In the genomic region with DNA sequence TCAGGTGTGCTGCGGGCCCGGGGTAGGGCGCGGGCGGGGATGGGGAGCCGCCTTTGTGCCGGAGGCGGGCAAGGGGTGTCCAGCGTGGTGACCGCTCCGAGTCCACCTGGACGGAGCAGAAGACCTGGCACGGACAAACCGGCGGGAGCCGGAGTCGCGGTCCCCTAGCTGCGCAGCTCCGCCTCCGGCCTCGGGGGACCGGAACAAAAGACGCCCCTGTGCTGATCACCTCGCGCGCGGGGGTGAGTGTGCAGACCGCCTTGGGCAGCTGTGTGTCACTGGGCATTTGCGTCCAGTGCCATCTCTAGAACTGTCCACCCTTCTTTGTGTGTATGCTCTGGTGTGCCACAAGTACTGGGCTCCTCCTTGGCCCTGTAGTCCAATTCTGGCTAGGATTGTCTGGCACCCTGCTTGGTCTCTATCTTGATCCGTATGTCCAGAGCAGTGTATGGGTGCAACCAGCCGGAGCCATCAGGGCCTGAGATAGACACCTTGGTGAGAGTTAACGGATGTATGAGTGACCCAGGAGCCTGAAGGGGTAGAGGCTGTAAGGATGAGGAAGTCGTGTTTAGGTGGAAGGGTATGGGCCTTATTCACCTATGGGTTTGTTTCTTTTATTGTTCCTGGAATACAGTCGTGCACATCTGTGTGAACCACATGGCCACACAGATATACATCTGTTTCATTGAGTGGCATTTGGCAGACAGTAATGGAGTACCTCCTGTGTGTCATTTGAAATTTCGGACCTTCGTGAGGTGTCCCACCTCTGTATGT, we compare ENCODE assay signal across 8 mouse cellular contexts. TPM values are rescaled to one million over a fixed set of nuclear protein-coding genes. Genes with fewer than 3 reads are reported as not detected.
DNase-seq lines count a peak whose midpoint lies in the region; ATAC-seq and TF ChIP-seq lines count a peak whose summit lies in the region.

No protein-coding gene starts in this region.

- H3K79me3 ChIP-seq in C2C12 (ENCODE audit: low read depth), result peaks cover 45% of the 10 kb centered on the region

- TF ChIP-seq POLR2A in cortical plate, adult 2 months (IDR thresholded peaks at IDR 0.05; ENCODE audit: extremely low read depth, insufficient read depth, low read length), result no peak
- TF ChIP-seq POLR2A in limb, embryonic 14.5 days (IDR thresholded peaks at IDR 0.05; ENCODE audit: borderline replicate concordance, extremely low read depth, insufficient read depth, insufficient read length), result no peak

- H3ac ChIP-seq in C2C12 (ENCODE audit: control insufficient read depth, insufficient read length, low read depth), result peak overlapping the region; percentile 70

- peak overlapping the region; percentile 85 for H3K4me3 ChIP-seq in C2C12 (ENCODE audit: insufficient read depth, poor library complexity, severe bottlenecking)
- H3K4me3 ChIP-seq in cortical plate, adult 2 months (ENCODE audit: insufficient read depth, low read length), result peak overlapping the region; percentile 99
- peak overlapping the region; percentile 81 for H3K4me3 ChIP-seq in heart, embryonic 16.5 days (ENCODE audit: low read length)
- H3K4me3 ChIP-seq in limb, embryonic 14.5 days (replicated peaks; ENCODE audit: low read length), result peak overlapping the region; percentile 88
- H3K4me3 ChIP-seq in midbrain, embryonic 11.5 days (ENCODE audit: low read depth, low read length), result peak overlapping the region; percentile 92

- TF ChIP-seq CTCF in C2C12 (IDR thresholded peaks at IDR 0.05; ENCODE audit: control insufficient read depth, insufficient read depth, insufficient read length), result no peak
- TF ChIP-seq CTCF in cortical plate, adult 2 months (IDR thresholded peaks at IDR 0.05; ENCODE audit: extremely low read depth, insufficient read depth, low read length), result no peak

- H3K9me3 ChIP-seq in heart, embryonic 16.5 days (replicated peaks; ENCODE audit: control insufficient read depth, low read length), result no peaks in the 10 kb centered on the region
- no peaks in the 10 kb centered on the region for H3K9me3 ChIP-seq in limb, embryonic 14.5 days (ENCODE audit: control insufficient read depth, low read length)
- no peaks in the 10 kb centered on the region for H3K9me3 ChIP-seq in midbrain, embryonic 11.5 days (ENCODE audit: control insufficient read depth, low read length)

- H3K4me2 ChIP-seq in heart, embryonic 16.5 days (ENCODE audit: low read depth, low read length), result peak overlapping the region; percentile 93
- peak overlapping the region; percentile 96 for H3K4me2 ChIP-seq in limb, embryonic 14.5 days (replicated peaks; ENCODE audit: low read depth, low read length, severe bottlenecking)
- peak overlapping the region; percentile 99 for H3K4me2 ChIP-seq in midbrain, embryonic 11.5 days

- peak overlapping the region; percentile 95 for H3K27ac ChIP-seq in cortical plate, adult 2 months (ENCODE audit: insufficient read depth, low read length)
- H3K27ac ChIP-seq in heart, embryonic 16.5 days (ENCODE audit: low read length), result peak overlapping the region; percentile 97
- peak overlapping the region; percentile 89; the same call in 1 of the 2 replicates for H3K27ac ChIP-seq in limb, embryonic 14.5 days (replicated peaks; ENCODE audit: low read depth, low read length)
- H3K27ac ChIP-seq in midbrain, embryonic 11.5 days (ENCODE audit: low read depth, low read length), result peak overlapping the region; percentile 96

- peaks cover 8% of the 10 kb centered on the region for H3K4me1 ChIP-seq in cortical plate, adult 2 months (ENCODE audit: control insufficient read depth, insufficient read depth, low read length)
- H3K4me1 ChIP-seq in heart, embryonic 16.5 days (ENCODE audit: control insufficient read depth, insufficient read depth, low read length), result peaks cover 39% of the 10 kb centered on the region
- peaks cover 25% of the 10 kb centered on the region for H3K4me1 ChIP-seq in limb, embryonic 14.5 days (ENCODE audit: control insufficient read depth, insufficient read depth, low read length)
- peaks cover 26% of the 10 kb centered on the region for H3K4me1 ChIP-seq in midbrain, embryonic 11.5 days (ENCODE audit: control insufficient read depth, insufficient read depth, low read length)

- H3K36me3 ChIP-seq in C2C12 (ENCODE audit: control insufficient read depth, insufficient read depth), result peaks cover 31% of the 10 kb centered on the region
- peaks cover 20% of the 10 kb centered on the region; the same call in 1 of the 2 replicates for H3K36me3 ChIP-seq in heart, embryonic 16.5 days (ENCODE audit: control insufficient read depth, insufficient read depth)
- peaks cover 27% of the 10 kb centered on the region for H3K36me3 ChIP-seq in limb, embryonic 14.5 days (ENCODE audit: control insufficient read depth, insufficient read depth, low read length)
- peaks cover 15% of the 10 kb centered on the region for H3K36me3 ChIP-seq in midbrain, embryonic 11.5 days (ENCODE audit: control insufficient read depth, insufficient read depth, low read length)

- peak; percentile 21 for ATAC-seq in heart, embryonic 16.5 days (replicated peaks; ENCODE audit: extremely low read depth, insufficient read depth, low FRiP score)
- no peak for ATAC-seq in limb, embryonic 14.5 days (ENCODE audit: low FRiP score, low read depth)
- ATAC-seq in midbrain, embryonic 11.5 days (ENCODE audit: low FRiP score), result peak; percentile 60

- peak; percentile 73 for DNase-seq in cerebellum, adult 11-12 months
- DNase-seq in cerebellum, adult 11 months, result no peak
- DNase-seq in limb, embryonic 14.5 days (ENCODE audit: low spot score), result no peak
- peak; percentile 93 for DNase-seq in midbrain, embryonic 11.5 days (ENCODE audit: low spot score, missing footprints)
- peak; percentile 29 for DNase-seq in thymus, postnatal 0 days (ENCODE audit: low spot score)

- peaks cover 73% of the 10 kb centered on the region for H3K79me2 ChIP-seq in C2C12 (ENCODE audit: control insufficient read depth, insufficient read depth)

- peak overlapping the region; percentile 89 for H3K9ac ChIP-seq in heart, embryonic 16.5 days (ENCODE audit: low read length)
- peak overlapping the region; percentile 75 for H3K9ac ChIP-seq in limb, embryonic 14.5 days (ENCODE audit: low read depth, low read length, severe bottlenecking)
- peak overlapping the region; percentile 90 for H3K9ac ChIP-seq in midbrain, embryonic 11.5 days (ENCODE audit: low read length)

- WGBS in heart, embryonic 16.5 days, result 6% methylated on average over 36 of the region's 37 CpGs
- 6% methylated on average over 33 of the region's 37 CpGs for WGBS in limb, embryonic 14.5 days
- WGBS in midbrain, embryonic 11.5 days, result 5% methylated on average over 37 of the region's 37 CpGs

- no peaks in the 10 kb centered on the region for H3K27me3 ChIP-seq in C2C12 (ENCODE audit: control insufficient read depth, insufficient read depth, insufficient read length)
- H3K27me3 ChIP-seq in heart, embryonic 16.5 days (ENCODE audit: control insufficient read depth, insufficient read depth, low read length), result no peaks in the 10 kb centered on the region
- no peaks in the 10 kb centered on the region for H3K27me3 ChIP-seq in limb, embryonic 14.5 days (ENCODE audit: control insufficient read depth, insufficient read depth, low read length)
- no peaks in the 10 kb centered on the region for H3K27me3 ChIP-seq in midbrain, embryonic 11.5 days (ENCODE audit: control insufficient read depth, insufficient read depth, low read length)

RNA-seq across cellular contexts. Expression of gene Acap3, which starts 1.0 kb away (rescaled TPM):
- polyA plus RNA-seq in C2C12 (2012; fragmentation: generic; extraction: Trizol), result 31.0 TPM
- 136 and 142 TPM in 2 replicates for polyA plus RNA-seq in cortical plate, adult 2 months (2012; rRNA removed)
- 10.1 and 11.6 TPM in 2 replicates for polyA plus RNA-seq in heart, embryonic 16.5 days (2015; fragmentation: Nextera tagmentation; extraction: Ambion mirVana)
- 33.8 and 41.6 TPM in 2 replicates for polyA plus RNA-seq in limb, embryonic 14.5 days (2012; rRNA removed)
- 19.8 and 22.6 TPM in 2 replicates for polyA plus RNA-seq in limb, embryonic 14.5 days (2014; fragmentation: Nextera tagmentation; extraction: Ambion mirVana)
- polyA plus RNA-seq in midbrain, embryonic 11.5 days (2014; fragmentation: Nextera tagmentation; extraction: Ambion mirVana), result 25.6 and 27.5 TPM in 2 replicates
- 9.7 and 11.6 TPM in 2 replicates for polyA plus RNA-seq in thymus, postnatal 0 days (2015; fragmentation: Nextera tagmentation; extraction: Ambion mirVana)

RNA-seq across cellular contexts. Expression of gene Pusl1, which starts 1.0 kb away (rescaled TPM):
- polyA plus RNA-seq in C2C12 (2012; fragmentation: generic; extraction: Trizol), result 30.7 TPM
- 90.6 and 94.2 TPM in 2 replicates for polyA plus RNA-seq in cortical plate, adult 2 months (2012; rRNA removed)
- 32.5 and 34.3 TPM in 2 replicates for polyA plus RNA-seq in heart, embryonic 16.5 days (2015; fragmentation: Nextera tagmentation; extraction: Ambion mirVana)
- polyA plus RNA-seq in limb, embryonic 14.5 days (2012; rRNA removed), result 95.7 and 125 TPM in 2 replicates
- 54.9 and 57.2 TPM in 2 replicates for polyA plus RNA-seq in limb, embryonic 14.5 days (2014; fragmentation: Nextera tagmentation; extraction: Ambion mirVana)
- polyA plus RNA-seq in midbrain, embryonic 11.5 days (2014; fragmentation: Nextera tagmentation; extraction: Ambion mirVana), result 37.2 and 39.4 TPM in 2 replicates
- 39.9 and 42.5 TPM in 2 replicates for polyA plus RNA-seq in thymus, postnatal 0 days (2015; fragmentation: Nextera tagmentation; extraction: Ambion mirVana)

RNA-seq across cellular contexts. Expression of gene Ints11, which starts 23.3 kb away (rescaled TPM):
- polyA plus RNA-seq in C2C12 (2012; fragmentation: generic; extraction: Trizol), result 68.4 TPM
- 39.4 and 42.5 TPM in 2 replicates for polyA plus RNA-seq in cortical plate, adult 2 months (2012; rRNA removed)
- 40.5 and 41.8 TPM in 2 replicates for polyA plus RNA-seq in heart, embryonic 16.5 days (2015; fragmentation: Nextera tagmentation; extraction: Ambion mirVana)
- 57.4 and 60.7 TPM in 2 replicates for polyA plus RNA-seq in limb, embryonic 14.5 days (2012; rRNA removed)
- polyA plus RNA-seq in limb, embryonic 14.5 days (2014; fragmentation: Nextera tagmentation; extraction: Ambion mirVana), result 63.7 and 75.4 TPM in 2 replicates
- 102 and 103 TPM in 2 replicates for polyA plus RNA-seq in midbrain, embryonic 11.5 days (2014; fragmentation: Nextera tagmentation; extraction: Ambion mirVana)
- 84.9 and 92.2 TPM in 2 replicates for polyA plus RNA-seq in thymus, postnatal 0 days (2015; fragmentation: Nextera tagmentation; extraction: Ambion mirVana)

RNA-seq across cellular contexts. Expression of gene Cptp, which starts 23.4 kb away (rescaled TPM):
- 11.8 TPM for polyA plus RNA-seq in C2C12 (2012; fragmentation: generic; extraction: Trizol)
- 19.7 and 21.9 TPM in 2 replicates for polyA plus RNA-seq in cortical plate, adult 2 months (2012; rRNA removed)
- 9.3 and 9.5 TPM in 2 replicates for polyA plus RNA-seq in heart, embryonic 16.5 days (2015; fragmentation: Nextera tagmentation; extraction: Ambion mirVana)
- polyA plus RNA-seq in limb, embryonic 14.5 days (2012; rRNA removed), result 15.0 and 20.5 TPM in 2 replicates
- 16.3 and 19.2 TPM in 2 replicates for polyA plus RNA-seq in limb, embryonic 14.5 days (2014; fragmentation: Nextera tagmentation; extraction: Ambion mirVana)
- polyA plus RNA-seq in midbrain, embryonic 11.5 days (2014; fragmentation: Nextera tagmentation; extraction: Ambion mirVana), result 24.7 and 24.8 TPM in 2 replicates
- 9.4 and 11.4 TPM in 2 replicates for polyA plus RNA-seq in thymus, postnatal 0 days (2015; fragmentation: Nextera tagmentation; extraction: Ambion mirVana)

RNA-seq across cellular contexts. Expression of gene Tas1r3, which starts 29.5 kb away (rescaled TPM):
- 0.08 TPM for polyA plus RNA-seq in C2C12 (2012; fragmentation: generic; extraction: Trizol)
- polyA plus RNA-seq in cortical plate, adult 2 months (2012; rRNA removed), result 0.17 and 0.23 TPM in 2 replicates
- 0.18 and 0.26 TPM in 2 replicates for polyA plus RNA-seq in heart, embryonic 16.5 days (2015; fragmentation: Nextera tagmentation; extraction: Ambion mirVana)
- polyA plus RNA-seq in limb, embryonic 14.5 days (2012; rRNA removed), result 0.31 and 0.51 TPM in 2 replicates
- polyA plus RNA-seq in limb, embryonic 14.5 days (2014; fragmentation: Nextera tagmentation; extraction: Ambion mirVana), result 0.32 and 0.37 TPM in 2 replicates
- polyA plus RNA-seq in midbrain, embryonic 11.5 days (2014; fragmentation: Nextera tagmentation; extraction: Ambion mirVana), result 0.34 and 0.59 TPM in 2 replicates
- polyA plus RNA-seq in thymus, postnatal 0 days (2015; fragmentation: Nextera tagmentation; extraction: Ambion mirVana), result 0.16 and 0.28 TPM in 2 replicates

Comparison
In these comparisons a context has a peak if more than half of its experiments do, and no peak if none do; other contexts are left out.
1. DNase-seq: peak in cerebellum, adult 11-12 months (single experiment), midbrain, embryonic 11.5 days (single experiment) and thymus, postnatal 0 days (single experiment); none in cerebellum, adult 11 months (single experiment) and limb, embryonic 14.5 days (single experiment).
2. Peak in every context shown above with its lines, with median percentiles within 50 percentile points of each other: H3K4me3 ChIP-seq, H3K27ac ChIP-seq, H3K4me2 ChIP-seq and H3K9ac ChIP-seq.